Mouse (Mus musculus) spleen, adult 2 months (tissue): ENCODE results near the gene Olfr297.

Source experiments
- CTCF ChIP-seq: fragments of 200-500 bp; IDR thresholded peaks from 2 replicates; pipeline ENCODE4 v1.5.1; 2011; ENCODE audit warnings: mild to moderate bottlenecking, inconsistent platforms; ENCODE audit not compliant: insufficient read depth, insufficient read length, insufficient replicate concordance; ENCODE audit errors: extremely low read depth
- POLR2A ChIP-seq: fragments of 200-500 bp; IDR thresholded peaks from 2 replicates; pipeline ENCODE4 v1.6.1; 2011; ENCODE audit warnings: low read depth, low read length, inconsistent platforms

DNA sequence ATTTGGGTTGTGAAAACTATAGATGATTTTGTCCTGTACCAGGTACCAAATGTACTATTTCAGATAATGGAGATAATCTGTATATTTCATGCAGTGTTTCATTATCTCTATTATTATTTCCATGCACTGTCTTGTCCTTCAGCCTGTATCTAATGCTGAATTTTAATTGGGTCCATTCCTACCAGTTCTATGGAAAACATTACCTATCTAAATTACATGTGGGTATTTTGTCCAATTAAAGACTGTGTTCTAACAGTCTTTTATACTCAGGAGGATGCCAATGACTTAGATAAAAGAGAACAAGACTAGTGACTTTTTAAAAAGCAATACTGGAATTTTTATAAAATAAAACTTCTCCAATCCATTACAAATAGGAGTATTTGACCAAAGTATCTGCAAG, at the start of gene Olfr297:
- TF ChIP-seq CTCF (no peak), POLR2A (no peak)
